Mouse (Mus musculus) brain, embryonic 14.5 days (tissue): ENCODE measurements around the gene 1700001L19Rik. TPM values are rescaled to one million over a fixed set of nuclear protein-coding genes. Genes with fewer than 3 reads are reported as not detected.

Experiments used
- DNase-seq: peaks from one replicate; pipeline ENCODE4 v3.0.0-alpha.2; 2011; ENCODE audit warnings: low read depth
- CTCF ChIP-seq: fragments of 200-500 bp; IDR thresholded peaks from 2 replicates; pipeline ENCODE4 v1.5.1; 2012; ENCODE audit warnings: inconsistent platforms, mild to moderate bottlenecking, moderate library complexity, borderline replicate concordance; ENCODE audit not compliant: insufficient read depth, insufficient read length; ENCODE audit errors: extremely low read depth
- POLR2A ChIP-seq: fragments of 200-500 bp; IDR thresholded peaks from 2 replicates; pipeline ENCODE4 v1.6.1; 2012; ENCODE audit warnings: mild to moderate bottlenecking, inconsistent platforms, borderline replicate concordance; ENCODE audit not compliant: poor library complexity, insufficient read depth, insufficient read length, severe bottlenecking; ENCODE audit errors: extremely low read depth
- polyA plus RNA-seq: library from polyadenylated mRNA; depleted of rRNA; stranded (reverse); fragments of >200 nt; gene quantifications from 2 replicates; pipeline ENCODE4 v1.2.3, GENCODE M21; 2012

The 1700001L19Rik gene
- polyA plus RNA-seq, 1 experiment, result 2.8 TPM

DNA sequence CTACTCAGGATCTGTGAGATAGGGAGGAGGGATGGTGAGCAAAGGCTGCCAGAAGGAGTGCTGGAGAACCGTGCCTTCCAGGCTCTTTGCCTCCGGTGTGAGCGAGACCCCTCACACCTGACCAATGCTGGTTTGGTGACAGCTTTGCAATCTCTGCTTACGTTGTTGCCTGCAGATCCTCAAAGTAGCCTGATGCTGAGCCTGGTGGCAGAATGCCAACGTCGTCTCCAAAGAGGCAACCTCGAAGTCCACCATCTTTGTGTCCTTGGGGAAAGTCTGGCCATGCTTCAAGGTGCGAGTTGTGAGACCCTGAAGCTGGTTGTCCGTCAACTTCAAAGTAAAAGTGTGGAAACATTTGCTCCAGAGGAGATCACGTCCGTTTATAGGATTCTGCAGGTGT, 13.3 kb upstream of the 1700001L19Rik start:
- no peak for DNase-seq
- TF ChIP-seq POLR2A, result no peak
- no peak for TF ChIP-seq CTCF

DNA sequence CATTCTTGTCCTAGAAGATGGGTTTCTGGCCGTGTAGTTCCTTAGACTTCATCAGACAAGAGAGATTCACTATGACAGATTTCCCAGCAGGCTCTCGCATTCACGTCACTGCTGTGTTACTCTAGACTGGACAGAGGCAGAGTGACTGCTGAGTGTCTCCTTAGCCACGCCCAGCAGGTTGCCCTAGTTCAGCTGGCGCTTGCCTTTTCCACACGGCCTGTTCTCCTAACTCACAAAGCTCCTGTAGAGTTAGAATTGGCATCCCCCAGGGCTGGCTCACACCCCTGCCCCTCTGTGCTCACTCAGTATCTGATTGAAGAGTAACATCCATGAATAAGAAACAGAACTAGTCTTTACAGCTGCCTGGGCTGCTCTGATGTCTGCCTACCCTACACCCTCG, 11.8 kb upstream of the 1700001L19Rik start:
- DNase-seq, result no peak
- TF ChIP-seq POLR2A, result no peak
- TF ChIP-seq CTCF, result no peak

DNA sequence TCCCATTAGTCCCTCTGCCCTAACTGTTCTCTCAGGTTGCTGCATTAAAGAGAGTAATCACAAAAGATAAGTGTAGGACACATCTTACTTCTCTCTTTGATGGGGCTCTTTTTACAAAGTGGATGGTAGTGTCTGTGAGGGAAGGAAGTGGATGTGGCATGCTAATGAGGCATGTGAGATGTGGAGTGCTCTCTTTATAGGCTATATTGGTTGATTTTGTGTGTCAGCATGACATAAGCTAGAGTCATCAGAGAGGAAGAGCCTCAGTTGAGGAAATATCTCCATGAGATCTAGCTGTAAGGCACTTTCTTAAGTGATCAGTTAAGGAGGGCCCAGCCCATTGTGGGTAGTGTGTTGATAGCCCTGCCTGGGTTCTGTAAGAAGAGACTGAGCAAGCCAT, 8.9 kb upstream of the 1700001L19Rik start:
- TF ChIP-seq POLR2A, result no peak
- no peak for TF ChIP-seq CTCF
- no peak for DNase-seq

- peak; percentile 69 for DNase-seq
- TF ChIP-seq POLR2A (no peak), CTCF (peak; percentile 22; the same call in 1 of the 2 replicates)
Measured at GRCm38 (mm10) chr13:68593797-68594196, 3.4 kb upstream of the 1700001L19Rik start.

- DNase-seq, result no peak
- no peak for TF ChIP-seq POLR2A
- no peak for TF ChIP-seq CTCF
Measured at GRCm38 (mm10) chr13:68597667-68598066, 446 bp downstream of the 1700001L19Rik start.

DNA sequence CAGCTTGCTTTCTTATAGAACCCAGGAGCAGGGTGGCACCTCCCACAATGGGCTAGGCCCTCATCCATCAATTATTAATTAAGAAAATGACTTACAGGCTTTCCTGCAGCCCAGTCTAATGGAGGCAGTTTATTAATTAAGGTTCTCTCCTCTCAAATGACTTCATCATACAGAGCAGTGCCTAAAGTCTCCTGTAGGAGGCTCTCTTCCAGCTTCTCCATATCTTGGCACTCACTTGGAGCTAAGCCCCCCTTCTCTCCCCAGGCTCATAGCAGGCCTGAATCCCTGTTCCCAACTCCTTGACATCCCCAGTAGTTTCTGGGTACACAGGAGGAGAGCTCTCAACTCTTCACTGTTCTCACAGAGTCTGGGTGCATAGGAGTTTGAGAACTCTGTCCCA, 1.7 kb downstream of the 1700001L19Rik start:
- no peak for DNase-seq
- TF ChIP-seq POLR2A, result no peak
- TF ChIP-seq CTCF, result no peak

DNA sequence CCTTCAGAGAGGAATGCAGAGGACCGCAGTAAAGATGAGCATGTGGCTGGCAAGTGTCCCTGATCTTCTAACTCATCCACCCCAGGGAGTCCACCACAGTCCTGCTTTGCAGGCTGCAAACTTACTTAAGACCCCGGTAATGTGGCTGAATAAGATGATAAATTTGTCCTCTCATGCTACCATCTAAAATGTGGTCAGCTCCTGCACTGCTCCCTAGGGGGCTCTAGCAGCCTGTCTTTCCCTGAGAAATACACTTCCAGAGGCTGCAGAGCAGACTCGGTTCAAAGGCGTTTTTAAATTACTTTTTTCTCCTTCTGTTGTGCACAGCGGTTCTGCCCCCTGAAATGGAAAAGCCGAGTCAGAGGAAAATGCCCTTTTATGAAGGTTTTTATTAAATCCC, 4.0 kb downstream of the 1700001L19Rik start:
- peak; percentile 81 for DNase-seq
- TF ChIP-seq CTCF (peak; percentile 66; the same call in 1 of the 2 replicates), POLR2A (no peak)

- TF ChIP-seq POLR2A (no peak), CTCF (no peak)
- DNase-seq, result no peak
Measured at GRCm38 (mm10) chr13:68603085-68603484, 5.9 kb downstream of the 1700001L19Rik start.

- TF ChIP-seq CTCF (no peak), POLR2A (no peak)
- DNase-seq, result peak; percentile 85
Measured at GRCm38 (mm10) chr13:68605689-68606126, 8.5 kb downstream of the 1700001L19Rik start.

DNA sequence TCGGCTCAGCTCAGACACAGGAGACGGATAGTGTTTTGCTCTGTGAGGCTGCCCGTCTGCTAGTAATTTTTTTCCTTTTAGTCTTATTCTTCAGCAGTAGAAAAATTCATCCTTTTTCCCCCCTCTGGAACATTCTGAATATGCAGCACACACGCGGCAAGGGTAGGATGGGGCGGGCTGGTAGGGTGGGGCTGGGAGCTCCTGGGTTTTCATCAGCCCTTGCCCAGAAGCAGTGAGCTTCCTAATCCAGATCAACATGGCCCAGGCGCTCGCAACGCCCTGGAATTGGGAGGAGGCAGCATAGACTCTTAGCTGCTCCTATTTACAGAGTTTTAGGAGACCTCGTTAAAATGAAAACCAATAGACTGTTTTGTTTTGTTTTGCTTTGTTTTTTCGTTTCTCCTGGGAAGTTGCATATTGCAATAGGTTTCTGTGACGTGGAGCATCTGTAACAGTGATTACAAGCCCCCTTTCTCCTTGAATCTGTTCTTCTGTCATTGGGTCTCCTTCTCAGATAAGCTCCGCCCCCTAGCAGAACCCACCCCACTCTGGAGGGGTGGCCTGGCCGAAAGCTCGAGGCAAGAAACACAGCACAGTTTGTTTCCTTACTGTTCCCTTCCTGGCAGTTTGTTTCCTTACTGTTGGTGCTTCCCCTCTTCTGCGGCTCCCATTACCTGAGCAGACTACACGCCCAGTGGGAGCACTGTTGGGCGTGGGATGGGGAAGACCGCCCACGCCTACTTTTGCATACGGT, 10.6 kb downstream of the 1700001L19Rik start:
- TF ChIP-seq POLR2A (no peak), CTCF (no peak)
- DNase-seq, result peak; percentile 55

DNA sequence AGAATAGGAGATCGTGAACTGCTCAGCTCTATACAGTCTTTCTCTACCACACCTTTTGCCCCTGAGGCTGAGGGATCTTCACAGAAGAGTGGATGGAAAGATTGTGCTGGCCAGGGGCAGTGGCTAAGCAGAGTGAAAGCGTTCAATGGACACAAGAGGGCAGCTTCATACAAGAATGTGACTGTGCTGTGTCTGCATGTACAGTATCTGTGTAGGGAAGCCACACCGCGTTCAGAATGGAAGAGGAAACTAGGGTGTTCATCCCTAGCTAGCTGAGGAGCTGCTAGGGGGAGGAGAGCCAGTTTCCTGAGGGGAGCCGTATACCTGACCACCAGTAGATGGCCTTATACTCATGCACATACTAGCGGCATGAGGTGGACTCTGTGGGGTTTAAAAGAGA, 25.6 kb downstream of the 1700001L19Rik start:
- peak; percentile 63 for DNase-seq
- TF ChIP-seq CTCF (no peak), POLR2A (no peak)

DNA sequence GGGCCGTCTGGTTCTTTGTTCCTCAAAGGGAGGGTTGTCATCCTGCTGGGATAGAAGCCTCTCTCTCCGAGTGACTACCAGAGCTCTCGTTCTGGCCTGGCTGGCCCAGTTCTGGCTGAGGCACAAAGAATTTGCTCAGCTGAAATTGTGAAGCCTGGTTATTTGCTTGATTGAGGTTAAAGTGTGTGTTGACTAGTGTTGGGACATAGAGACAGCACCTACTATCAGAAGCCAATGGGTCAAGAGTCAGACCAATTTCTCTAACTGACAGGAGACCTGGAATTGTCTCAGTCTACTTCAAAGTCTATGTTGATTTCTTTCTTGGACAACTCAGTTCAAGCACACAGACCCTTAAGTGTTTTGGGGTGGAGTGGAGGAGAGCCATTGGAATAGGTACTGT, 29.8 kb downstream of the 1700001L19Rik start:
- TF ChIP-seq CTCF, result no peak
- TF ChIP-seq POLR2A, result no peak
- DNase-seq, result no peak
